Mouse (Mus musculus) spleen, postnatal 36 days (tissue): ENCODE measurements around the gene Micu1.
"Not testable (repeated sequence)": the region's sequence is repeated elsewhere in the genome, so short reads cannot be mapped to it uniquely, and the experiment has no call there.

ENCODE experiments used
- DNase-seq, 2 experiments: peaks; one replicate each; pipeline ENCODE4 v3.0.0; 2022; ENCODE audit warnings: low spot score in 2 of 2, mixed read lengths in 1 of 2

Micu1 gene

DNA sequence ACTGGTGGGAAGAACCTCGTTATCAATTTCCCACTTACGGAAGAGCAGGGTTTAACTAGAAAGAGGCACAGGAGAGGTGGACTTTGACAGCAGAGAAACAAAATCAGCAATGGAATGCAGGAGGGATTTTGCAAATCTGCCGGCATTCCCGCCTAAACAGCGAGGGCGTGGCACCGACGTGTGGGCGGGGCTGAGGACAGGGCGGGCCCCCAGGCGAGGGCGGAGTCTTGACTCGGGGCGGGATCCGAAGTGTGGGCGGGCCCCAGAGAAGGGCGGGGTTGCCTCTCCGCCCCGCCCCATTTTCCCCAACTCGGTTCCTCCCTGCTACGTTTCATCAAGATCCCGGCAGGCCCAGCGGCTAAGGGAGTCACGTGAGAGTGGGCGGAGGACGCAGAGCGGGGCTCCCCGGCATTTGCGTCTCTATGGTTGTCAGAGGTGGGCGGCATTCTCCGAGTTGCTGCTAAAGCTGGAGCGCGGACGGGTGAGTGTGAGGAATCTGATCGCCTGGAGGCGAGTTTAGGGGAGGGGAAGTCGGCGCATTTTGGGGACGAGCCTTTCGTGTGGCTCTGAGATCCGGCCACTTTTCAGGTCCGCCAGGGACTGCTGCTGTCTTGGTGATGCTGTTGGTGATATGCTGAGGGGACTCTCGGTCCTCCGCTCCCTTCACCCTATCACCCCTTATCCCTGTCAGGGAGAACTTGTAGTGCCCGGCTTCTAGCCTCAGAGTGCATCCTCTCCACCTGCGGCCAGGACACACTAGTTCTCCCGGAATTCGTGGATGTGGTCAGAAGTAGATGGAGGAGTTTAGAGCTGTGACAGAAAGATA, at the start of gene Micu1:
Gene Micu1 (plus strand): TSS at position 271 of the 826 bp plus-strand sequence.
- DNase-seq, result peak; percentile 93 to 95

DNA sequence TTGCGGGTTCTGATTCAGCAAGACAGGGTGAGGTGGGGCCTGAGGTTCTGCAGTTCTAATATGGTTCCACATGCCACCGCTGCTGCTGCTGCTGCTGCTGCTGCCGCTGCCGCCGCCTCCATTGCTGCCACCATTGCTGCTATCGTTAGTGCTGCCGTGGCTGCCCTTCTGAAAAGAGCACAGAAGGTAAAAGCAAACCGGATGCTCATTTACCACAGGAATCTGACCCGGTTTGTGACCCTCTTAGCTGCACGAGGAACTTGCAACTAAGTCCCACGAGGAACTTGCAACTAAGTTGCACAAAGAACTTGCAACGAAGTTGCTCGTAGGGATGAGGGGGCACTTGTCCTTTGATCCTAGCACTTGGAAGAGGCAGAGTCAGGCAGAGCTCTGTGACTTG, 45.5 kb upstream of the Micu1 start:
- no peak for DNase-seq

DNA sequence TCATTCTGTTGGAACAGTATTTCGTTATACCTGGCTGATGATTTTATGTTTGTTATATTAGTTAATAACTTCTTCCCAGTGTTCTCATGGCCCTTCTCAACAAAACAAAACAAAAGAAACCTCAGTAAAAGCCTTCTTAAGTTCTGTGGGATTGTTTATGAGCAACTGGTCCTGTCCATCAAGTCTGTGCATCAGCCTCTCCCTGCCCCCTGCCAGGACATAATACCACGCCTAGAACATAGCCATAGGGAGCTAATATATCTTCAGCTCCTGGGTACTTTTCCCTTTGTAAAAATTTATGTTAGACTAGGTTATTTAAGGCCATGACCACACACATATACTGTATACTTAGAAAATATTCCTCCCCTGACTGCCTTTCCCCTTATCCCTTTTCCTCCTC, 37.5 kb upstream of the Micu1 start:
- no peak for DNase-seq

DNA sequence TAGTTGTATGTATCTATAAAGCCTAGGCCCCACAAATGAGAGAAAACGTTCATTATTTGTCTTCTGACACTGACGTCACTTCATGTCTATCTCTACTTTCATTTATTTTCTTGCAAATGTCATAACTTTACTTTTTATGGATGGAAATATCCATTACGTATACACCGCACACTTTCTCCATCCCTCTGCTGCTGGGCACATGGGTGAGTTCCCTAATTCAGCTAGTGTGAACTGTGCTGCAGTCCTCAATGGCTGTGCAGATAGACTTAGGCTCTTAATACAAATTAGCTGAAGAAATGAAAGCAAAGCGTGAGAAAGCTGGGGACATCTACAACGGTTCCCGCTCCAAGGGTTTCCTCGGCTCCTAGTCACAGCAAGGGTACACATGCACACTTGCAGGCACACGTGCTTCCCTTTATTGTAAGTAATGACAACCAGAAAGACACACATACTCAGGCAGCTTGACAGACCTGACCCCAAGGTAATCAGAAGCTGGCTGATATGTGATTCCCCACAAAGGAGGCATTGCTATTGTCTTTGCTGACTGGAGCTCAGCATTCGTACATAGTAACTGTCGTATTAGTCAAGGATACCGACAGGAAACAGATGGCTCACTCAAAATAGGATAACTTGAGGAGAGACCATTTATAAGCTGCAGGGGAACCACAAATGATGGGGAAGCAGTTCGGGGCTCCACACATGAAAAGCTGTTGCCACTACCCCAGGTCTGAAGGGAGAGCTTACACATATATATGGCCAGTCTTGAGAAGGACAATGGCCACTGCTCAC, 36.6 kb upstream of the Micu1 start:
- no peak for DNase-seq

DNA sequence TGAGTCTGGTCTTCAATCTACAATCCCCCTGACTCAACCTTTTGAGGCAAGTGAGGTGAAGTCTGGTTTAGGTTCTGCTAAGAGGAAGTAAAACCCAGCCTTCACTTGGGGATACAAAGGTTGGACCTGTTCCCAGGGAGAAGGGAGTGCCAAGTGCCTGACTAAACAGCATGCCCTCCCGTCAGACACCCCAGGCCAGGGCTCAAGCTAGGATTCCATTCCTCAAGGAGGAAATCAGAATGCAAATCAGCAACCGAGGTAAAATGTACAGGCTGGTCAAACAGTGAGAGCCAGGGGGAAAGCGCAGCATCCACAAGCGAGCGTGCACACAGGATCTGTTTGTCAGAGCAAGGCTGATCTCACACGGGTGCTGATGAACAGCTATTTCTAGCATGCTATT, 34.9 kb upstream of the Micu1 start:
- no peak for DNase-seq

DNA sequence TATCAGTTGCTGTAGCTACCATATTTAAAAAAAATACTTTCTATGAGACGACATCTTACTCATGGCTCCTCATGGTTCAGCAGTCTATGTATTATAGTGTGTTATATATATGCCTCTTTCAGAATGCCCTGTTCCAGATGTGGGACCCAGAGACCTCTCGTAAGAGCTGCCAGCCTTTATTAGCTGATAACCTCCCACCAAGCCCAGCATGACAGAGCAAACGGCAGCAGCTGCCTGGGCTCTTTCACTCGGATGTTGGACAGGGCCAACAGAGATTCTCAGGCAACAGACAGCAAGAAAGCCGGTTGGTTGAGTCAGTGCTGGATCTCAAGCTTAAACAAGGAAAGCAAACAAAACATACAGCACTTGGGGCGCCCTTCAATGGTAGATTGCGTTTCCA, 33.8 kb upstream of the Micu1 start:
- no peak for DNase-seq

DNA sequence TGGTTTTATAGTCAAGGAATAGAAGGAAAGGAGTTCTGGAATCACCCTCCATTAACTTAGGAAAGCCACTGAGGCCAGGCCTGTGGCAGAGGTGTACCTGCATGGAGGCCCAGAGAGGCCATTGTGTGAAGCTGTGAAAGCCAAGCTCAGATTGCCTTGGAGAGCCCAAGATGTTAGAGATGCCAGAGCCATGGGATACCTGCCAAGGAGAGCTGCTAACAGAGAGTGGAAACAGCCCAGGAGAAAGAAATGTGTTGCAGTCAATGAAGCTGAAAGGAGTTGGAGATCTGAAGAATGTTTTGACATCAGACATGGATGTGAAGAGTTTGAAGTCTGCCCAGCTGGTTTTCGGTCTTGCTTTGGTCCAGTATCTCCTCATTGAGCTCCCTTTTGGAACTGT, 24.4 kb upstream of the Micu1 start:
- no peak for DNase-seq

DNA sequence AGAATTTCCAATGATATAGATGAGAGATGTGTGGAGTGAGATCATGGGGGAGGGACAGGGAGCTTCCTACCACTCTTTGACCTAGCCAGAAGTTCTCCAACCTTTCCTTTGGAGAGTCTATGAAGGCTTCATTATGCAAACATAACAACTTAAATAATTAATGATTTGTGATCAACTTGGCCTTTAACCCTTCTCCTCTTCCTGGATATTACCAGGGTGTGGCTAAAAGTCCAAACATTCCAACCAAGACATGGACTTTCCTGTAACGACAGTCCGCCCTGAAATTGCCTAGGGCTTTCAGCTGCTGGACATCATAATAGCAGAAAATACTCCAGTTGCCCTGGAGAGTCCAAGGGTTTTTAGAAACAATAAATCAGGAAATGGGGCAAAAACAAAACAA, 23.1 kb upstream of the Micu1 start:
- no peak for DNase-seq

DNA sequence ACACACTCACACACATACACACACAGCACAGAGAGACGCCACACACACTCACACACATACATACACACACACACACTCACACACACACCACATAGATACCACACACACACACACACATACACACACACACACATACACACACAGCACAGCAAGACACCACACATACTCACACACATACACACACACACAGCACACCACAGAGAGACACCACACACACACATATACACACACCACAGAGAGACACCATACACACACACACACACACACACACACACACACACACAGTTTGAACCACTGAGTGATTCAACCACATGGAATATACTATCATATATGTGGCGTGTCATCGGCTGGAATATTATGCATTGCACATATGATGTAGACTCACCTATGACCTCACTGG, 16.7 kb upstream of the Micu1 start:
- not testable (repeated sequence) for DNase-seq

DNA sequence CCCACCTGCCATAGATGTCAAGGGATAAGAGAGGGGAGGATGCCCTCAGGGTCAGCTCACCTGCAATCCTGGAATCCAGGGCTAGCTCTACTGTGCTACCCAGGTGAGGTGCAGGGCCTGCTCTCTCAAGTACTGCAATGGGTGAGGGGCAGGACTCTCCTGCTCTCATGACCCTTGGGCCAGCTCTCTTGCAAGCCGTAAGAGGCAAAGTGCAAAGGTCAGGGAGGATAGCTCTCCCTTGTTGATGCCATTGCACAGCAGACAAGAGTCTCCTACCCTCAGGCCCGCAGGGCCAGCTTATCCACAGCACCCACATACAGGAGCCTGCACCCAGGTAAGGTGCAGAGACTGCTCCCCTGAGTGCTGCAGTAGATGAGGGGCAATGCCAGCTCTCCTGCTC, 15.2 kb upstream of the Micu1 start:
- DNase-seq, result no peak

DNA sequence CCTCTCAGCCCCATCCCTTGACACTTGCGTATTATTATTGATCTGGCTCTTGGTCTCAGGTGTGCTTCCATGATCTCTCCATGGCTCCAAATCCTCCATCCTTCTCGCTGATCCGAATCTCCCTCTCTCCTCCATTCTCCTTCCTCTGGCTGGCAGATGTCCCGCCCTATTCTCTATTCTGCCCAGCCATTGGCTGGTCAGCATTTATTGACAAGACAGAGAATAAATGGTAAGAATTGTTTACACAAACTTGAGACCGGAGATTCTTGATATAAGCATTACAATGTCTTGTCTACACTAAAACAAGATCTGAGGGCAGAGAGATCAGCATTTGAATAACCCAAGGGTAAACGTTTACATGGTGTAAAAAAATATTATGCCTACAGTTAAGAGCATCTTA, 12.4 kb upstream of the Micu1 start:
- no peak for DNase-seq

DNA sequence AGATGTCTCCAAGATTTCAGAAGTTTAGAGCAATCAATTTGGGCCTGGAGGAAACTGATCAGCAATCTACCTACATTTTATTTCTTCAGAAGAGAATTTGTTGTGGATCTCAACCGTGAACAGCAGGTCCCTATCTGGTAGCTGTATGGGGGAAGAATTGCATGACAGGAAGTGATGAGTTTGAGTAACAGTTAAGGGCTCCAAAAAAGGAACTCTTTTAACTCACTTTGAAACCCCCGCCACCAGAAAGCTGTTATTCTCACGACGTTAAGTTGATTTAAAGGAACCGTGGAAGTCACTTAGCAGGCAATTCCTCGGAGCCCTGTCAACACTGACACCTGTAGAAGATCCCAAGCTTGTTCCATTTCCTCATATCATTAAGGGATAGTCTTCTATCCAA, 9.8 kb upstream of the Micu1 start:
- peak; percentile 27 to 51 for DNase-seq

DNA sequence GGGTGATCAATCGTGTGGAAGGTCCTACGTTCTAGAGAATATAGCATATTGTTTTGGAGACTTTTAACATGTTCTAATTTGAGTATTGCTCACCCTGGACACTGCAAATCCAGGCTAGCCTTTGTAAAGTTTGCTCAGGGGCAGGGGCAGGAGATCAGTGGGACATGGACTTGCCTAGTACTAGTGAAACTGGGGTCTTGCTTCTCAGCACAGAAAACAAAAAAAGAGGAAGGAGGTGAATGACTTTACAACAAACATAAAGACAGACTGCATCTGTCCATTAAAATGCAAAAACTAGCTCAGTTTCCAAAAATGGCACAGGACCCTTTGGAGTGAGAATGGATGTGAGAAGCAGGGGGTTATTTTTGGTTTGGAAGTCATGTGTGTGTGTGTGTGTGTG, 8.2 kb upstream of the Micu1 start:
- no peak for DNase-seq

DNA sequence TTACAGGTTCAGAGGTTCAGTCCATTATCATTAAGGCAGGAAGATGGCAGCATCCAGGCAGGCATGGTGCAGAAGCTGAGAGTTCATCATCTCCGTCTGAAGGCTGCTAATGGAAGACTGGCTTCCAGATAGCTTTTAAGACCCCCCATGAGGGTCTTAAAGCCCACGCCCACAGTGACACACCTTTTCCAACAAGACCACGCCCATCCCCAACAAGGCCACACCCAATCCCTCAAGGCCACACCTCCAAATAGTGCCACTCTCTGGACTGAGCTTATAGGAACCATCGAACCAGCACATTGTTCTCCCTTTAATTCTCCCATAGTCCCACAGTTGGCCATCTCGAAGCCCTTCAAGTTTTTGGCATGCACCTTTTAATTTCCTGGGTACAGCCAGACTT, 2.8 kb upstream of the Micu1 start:
- no peak for DNase-seq

DNA sequence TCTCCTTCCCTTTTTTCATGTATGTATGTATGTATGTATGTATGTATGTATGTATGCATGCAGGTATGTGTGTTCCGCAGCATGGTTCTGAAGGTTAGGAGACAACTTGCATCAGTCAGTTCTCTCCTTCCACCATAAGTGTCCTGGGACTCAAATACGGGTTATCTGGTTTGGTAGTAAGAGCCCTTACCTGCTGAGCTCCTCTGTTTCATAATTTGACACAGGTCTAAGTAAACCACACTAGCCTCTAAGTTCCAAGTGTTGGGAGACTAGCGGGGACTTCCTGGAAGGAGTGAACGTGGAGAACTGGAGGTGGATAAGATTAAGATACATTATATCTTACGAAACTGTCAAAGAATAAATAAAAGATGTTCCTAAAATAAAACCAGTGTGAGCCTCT, 472 bp upstream of the Micu1 start:
- no peak for DNase-seq

DNA sequence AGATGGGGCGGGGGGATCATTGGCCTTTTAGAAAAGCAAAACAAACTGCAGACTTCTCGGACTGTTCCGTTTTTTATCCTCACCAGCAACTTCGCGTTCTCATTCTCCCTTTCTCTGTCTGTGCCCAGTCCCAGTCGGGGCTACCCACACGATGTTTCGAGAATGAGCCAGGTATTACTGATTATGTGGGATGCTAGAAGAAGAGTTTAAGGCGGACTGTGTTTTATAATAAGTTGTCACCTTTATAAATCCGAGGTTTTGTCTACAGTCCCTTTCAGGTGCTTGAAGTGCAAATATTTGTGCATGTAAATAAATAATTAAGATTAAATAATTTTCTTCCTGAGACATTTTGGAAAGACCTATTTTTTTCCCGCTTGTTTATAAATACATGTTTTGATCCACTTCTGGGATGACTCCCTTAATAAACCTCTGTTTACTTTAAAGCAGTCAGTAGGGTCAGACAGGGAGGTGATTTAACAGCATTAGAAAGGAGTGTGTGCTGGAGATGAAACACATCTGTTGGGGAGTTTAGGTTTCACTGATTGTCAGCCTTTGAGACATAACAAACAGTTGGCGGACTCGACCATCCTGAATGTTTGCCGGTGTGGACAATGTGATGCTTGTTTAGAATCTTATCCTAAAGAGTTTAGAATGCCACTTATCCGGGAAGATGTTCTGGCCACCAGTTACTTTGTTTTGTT, 933 bp downstream of the Micu1 start:
- no peak for DNase-seq

DNA sequence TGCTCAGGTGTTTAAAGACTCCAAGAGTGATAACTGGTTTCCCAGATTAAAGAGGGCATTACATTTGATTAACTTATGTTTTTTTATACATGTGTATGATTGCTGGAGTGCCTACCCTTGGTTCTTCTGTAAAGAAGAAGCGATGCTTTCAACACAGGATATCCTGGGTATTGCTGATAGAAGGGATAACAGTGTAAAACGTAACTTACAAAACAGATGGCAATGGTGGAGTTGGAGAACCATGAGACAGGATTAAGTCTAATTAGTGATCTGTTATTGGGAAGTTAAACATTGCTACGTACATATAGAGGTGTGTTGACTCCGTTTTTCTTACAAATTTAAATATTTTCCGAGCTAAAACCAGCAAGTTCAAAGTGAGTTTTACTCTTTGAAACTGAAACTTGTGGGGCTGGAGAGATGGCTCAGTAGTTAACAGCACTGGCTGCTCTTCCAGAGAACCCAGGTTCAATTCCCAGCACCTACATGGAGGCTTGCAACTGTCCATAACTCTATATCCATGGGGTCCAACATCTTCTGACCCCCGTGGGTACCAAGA, 4.8 kb downstream of the Micu1 start:
- DNase-seq, result no peak

DNA sequence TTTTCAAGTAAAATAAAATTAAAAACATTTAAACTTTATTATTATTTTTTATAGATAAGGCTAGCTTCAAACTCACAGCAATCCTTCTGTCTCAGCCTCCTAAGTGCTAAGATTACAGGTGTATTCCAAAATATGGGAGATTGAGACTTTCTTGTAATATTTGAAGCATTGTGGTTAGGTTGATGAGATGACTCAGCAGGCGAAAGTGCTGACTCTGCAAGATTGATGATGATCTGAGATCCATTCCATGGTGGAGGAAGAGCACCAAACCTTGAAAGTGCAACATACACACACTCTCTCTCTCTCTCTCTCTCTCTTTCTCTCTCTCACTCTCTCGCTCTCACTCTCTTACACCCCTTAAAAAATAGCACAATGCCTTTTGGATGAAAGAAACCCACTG, 5.3 kb downstream of the Micu1 start:
- DNase-seq, result no peak

DNA sequence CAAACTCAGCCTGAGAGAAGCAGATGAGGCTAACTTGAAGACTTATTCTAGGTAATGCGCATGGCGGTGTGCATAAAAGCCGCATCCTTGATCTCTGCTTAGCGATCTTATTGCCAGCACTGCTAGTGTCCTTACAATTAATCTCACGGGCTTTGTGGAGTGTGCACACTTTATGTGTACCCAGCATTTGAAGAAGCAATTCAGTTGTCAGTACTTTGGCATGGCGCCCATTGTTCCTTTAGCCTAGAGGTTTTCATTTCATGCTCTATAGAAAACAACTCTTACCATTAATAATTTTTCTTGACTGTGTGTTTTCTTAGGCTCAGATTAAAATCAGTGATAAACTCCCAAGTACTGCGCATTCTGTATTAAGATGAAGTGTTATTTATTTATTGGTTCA, 7.0 kb downstream of the Micu1 start:
- no peak for DNase-seq

DNA sequence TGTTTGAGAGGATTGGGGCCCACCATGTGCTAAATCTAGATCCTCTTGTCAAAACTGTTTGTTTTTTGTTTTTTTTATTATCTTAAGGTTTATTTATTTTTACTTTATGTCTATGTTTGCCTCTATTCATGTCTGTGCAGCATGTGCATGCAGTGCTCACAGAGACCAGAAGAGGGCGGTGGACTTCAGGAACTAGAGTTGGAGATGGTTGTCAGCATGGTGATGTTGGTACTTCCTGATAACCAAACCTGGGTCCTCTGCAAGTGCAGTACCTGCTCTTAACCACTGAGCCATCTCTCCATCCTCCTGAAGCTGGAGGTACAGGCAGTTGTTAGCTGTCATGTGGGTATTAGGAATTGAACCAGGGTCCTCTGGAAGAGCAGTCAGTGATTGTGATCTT, 8.0 kb downstream of the Micu1 start:
- DNase-seq, result no peak

DNA sequence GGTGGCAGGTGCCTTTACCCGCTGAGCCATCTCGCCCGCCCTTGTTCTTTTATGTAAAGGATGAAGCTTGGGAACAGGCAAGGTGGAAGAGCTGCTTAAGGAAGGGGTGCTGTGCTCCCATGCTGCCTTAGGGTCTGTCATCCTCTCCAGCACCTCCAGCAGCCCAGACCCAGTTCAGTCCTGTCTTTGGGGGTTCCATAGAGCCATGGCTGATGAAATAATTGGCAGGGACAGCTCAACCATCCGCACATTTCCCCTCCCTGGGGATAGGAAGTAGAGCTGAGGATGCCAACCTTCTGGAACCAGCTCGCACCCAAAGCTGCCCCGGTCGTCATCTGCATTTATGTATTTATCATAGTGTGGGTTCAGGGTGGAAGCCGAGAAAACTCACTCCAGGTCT, 9.8 kb downstream of the Micu1 start:
- DNase-seq, result no peak

DNA sequence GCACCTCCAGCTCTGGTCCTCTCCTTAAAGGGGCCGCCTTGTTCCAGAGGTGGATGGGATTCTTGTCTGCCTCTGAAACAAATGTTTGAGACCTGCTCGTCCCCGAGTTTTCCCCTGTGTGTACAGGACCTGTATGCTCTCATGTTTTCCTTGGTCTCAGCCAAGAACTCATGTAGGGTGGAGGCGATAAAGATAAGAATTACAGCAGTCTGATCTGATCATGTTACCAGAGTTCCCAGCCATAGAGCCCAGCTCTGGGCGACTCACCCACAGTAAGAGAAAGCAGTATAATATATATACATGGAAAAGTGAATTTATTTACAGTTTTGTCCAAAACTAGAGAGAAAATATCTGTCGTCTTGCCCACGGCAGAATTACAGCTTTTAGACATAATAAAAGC, 17.7 kb downstream of the Micu1 start:
- no peak for DNase-seq
